Mouse (Mus musculus) gonadal fat pad, adult 2 months (tissue): ENCODE measurements around the gene Cldn17. TPM values are rescaled to one million over a fixed set of nuclear protein-coding genes. Genes with fewer than 3 reads are reported as not detected.

Experiments used
- DNase-seq: peaks from one replicate; pipeline ENCODE4 v3.0.0-alpha.2; 2012; ENCODE audit warnings: low read depth
- polyA plus RNA-seq: library from polyadenylated mRNA; depleted of rRNA; stranded (reverse); fragments of >200 nt; gene quantifications from 2 replicates; pipeline ENCODE4 v1.2.3, GENCODE M21; 2012; rRNA removed

Gene Cldn17
- not detected in 2 replicates for polyA plus RNA-seq

DNA sequence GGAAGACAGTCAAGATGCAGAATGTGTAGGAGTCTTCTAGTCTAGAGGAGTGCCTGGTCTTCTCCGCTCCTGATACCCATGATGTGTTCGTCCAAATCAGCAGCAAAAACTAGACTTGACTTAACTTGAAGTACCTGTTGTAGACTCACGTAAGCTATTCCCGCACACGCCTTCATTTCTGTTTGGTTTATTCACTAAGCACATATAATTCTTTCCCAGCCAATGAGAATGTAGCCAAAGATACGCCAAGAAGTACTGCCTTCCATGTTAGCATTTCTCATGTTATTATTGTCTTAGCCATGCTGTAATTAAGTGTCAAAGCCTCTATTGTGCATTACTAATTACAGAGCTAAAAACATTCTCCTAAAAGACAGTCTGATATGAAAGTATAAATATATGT lies at the start of gene Cldn17:
Cldn17 (minus strand) TSS at position 101 of the 400 bp plus-strand sequence.
- no peak for DNase-seq

DNA sequence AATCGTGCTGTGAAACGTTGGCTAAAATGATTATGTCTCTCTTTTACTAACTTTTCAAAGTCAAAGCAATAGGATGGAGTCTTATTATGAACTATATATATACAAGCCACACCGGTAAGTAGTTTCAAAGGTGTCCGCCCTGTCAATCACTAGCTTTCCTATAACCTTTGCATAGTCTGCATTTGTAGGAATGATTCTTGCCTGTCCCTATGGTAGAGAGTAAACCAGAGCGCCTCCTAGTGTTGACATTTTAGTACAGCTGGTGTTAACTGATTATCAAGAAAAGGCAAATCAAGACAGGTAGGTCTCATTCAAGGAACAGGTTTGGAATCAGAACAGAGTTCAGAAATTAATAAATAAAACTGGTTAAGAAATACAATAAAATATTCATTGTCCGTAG lies 35.7 kb upstream of the Cldn17 start:
- no peak for DNase-seq

DNA sequence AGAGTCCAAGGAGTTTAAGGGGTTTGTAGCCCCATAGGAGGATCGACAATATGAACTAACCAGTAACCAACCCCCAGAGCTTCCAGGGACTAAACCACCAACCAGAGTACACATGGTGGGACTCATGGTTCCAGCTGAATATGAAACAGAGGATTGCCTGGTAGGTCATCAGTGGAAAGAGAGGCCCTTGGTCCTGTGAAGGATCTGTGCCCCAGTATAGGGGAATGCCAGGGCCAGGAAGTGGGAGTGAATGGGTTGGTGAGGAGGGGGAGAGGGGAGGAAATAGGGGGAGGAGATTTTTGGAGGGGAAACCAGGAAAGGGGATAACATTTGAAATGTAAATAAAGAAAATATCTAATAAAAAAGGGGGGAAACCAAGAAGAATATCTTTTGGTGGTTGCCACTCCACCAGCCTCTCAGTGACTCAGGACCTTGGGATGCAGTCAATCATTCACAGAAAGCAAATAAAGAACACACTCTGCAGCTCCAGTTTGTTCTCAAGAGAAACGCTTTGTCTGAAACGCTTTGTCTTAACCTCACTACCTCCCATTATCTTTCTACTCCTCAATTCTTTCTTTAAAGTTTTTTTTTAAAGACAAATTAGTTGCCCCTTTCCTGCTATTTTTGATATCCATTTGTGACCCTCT lies 33.2 kb upstream of the Cldn17 start:
- no peak for DNase-seq

DNA sequence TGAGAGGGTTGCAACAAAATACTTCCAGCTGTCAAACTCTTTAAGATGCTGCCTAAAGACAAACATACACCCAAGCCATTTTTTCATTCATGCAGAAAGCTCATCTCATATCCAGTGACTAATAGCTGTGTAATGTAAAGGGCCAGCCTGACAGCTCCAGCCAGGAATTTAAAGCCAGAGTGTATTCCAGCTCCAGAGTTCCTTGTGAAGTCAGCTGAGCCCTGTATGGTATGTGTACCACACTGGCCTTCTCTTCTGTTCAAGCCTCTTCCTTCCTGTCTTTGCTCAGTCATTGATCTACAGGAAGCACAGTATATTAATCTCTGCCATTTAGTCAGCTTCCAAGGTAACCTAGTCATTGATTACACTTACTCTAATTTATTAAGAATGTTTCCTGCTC lies 4.6 kb upstream of the Cldn17 start:
- DNase-seq, result no peak

DNA sequence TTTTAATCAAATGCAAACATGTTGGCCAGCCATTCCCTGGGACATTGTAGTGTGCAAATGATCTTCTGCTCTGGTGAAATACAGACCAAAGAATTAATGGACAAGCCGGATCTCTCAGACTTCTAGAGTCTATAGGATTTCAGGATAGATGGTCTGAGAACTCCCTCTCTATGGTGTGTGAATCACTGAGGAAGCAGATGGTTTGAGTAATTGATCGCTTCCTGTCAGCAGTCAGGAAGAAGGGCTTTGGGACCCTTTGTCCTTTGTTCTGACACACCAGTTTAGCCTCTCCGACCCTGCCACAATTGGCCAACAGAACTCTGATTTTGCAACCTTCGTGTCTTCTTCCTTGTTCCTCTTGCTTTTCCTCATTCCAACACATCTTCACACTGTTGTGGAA lies 1.4 kb upstream of the Cldn17 start:
- DNase-seq, result no peak

DNA sequence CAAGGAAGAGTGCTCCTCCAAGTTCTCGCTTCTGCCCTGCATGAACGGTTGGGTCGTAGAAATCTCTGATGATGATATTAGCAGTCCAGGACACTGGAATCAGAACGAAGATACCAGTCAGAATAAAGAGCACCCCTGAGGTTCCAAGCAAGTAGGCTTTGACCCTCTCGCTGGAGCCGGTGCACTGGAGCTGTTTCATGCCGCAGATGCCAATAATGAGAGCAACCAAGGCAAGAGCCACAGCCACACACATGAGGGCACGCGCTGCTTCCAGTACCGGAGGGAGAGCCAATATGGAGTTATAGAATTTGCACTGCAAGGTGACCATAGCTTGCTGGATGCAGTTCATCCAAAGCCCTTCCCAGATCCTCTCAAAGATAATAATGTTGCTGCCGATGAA lies 440 bp downstream of the Cldn17 start:
- DNase-seq, result no peak

DNA sequence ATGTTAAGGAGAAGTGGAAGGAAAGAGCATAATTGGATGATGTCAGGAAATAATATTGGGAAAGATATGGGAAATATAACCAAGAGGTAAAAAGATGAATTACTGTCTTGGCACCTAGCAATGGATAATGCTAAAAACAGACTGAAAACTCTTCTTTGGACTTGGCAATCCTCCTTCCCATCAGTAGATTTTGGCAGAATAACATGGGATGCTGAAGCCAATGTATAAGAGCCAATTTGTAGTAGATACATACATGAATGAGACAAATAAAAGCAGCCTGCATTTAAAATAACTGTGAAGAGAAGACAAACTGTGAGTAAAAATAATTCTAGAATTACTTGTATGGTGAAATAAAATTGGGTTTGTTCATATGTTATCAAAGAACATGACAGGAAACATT lies 18.7 kb downstream of the Cldn17 start:
- DNase-seq, result no peak

DNA sequence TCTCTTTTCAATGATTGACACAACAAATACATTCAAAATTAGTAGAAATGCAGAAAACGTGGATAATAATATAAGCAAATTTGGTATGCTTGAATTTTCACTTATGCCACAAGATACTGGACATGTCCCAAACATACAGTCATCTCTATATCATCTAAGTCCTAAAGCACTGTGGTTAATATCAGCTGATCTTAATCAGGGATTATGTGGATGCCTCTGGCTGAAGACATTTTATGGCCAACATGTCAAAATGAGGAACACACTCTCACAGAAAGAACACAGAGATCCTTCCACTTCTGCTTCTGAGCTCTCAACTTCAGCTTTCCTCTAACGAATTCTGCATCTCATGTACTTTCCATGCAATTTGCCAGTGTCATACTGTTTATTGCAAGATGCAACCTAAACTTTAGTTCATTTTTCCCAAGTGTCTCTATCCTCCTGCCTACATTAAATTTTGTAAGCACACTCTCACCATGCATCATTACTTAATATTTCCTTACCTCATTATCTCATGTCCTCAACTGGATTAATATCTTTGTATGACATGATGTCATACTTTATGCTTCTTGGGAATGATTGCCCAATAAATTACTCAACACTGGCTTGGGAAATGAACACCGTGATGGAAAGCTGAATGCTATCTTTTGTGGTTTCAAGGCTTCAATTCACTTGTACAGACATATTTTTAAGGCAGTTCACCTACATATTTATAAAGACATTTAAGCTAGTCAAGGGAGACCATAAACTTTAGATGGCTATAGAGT lies 26.6 kb downstream of the Cldn17 start:
- DNase-seq, result peak; percentile 82

DNA sequence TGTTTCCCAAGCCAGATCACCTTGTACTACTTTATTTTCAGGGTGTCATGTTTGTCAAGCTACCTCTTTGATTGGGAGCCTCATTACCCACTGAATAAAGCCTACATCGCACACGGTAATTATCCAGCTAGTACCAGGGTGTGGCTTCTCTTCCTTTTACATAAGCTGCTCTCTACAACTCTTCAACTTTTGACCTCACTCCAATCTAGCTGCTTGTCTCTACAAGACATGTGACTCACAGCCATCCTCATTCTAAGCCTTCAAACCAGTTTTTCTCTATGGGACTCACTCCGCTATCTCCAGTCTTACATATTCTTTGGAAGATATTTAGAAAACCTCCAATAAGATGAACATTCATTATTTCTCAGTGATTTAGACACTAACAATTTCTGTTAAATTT lies 43.5 kb downstream of the Cldn17 start:
- DNase-seq, result no peak

Other genes starting within 250 kb of the Cldn17 start
- gene Grik1, start 216.7 kb downstream of the Cldn17 start, polyA plus RNA-seq, result 0.08 TPM in 1 of 2 replicates, not detected in the other
- gene Cldn8, start 56.2 kb upstream of the Cldn17 start, polyA plus RNA-seq, result 40.6 and 42.3 TPM in 2 replicates
- gene Krtap24-1, start 105.3 kb upstream of the Cldn17 start, polyA plus RNA-seq, result not detected in 2 replicates
- gene 2310079G19Rik, start 120.7 kb upstream of the Cldn17 start, polyA plus RNA-seq, result not detected in 2 replicates
- gene Krtap26-1, start 140.8 kb upstream of the Cldn17 start, polyA plus RNA-seq, result not detected in 2 replicates
- gene Krtap27-1, start 164.7 kb upstream of the Cldn17 start, polyA plus RNA-seq, result not detected in 2 replicates
- gene 2310061N02Rik, start 201.0 kb upstream of the Cldn17 start, polyA plus RNA-seq, result not detected in 2 replicates
- gene Krtap13-1, start 221.9 kb upstream of the Cldn17 start, polyA plus RNA-seq, result not detected in 2 replicates
- gene Krtap13, start 244.7 kb upstream of the Cldn17 start, polyA plus RNA-seq, result not detected in 2 replicates